Mouse (Mus musculus): Measurements from ENCODE around the gene Scap. TPM values are rescaled to one million over a fixed set of nuclear protein-coding genes. Genes with fewer than 3 reads are reported as not detected.

The Scap gene
- polyA plus RNA-seq (2015; fragmentation: Nextera tagmentation; extraction: Ambion mirVana): 45.5 and 47.5 TPM in 2 replicates

GRCm38 (mm10) chr9:110333135-110333895, at the start of gene Scap:
TSS of gene Scap (plus strand) at chr9:110333288.
- peak within 1 kb of the TSS; percentile 86 for H3K9ac ChIP-seq
- H3K27ac ChIP-seq (replicated peaks): peak within 1 kb of the TSS; percentile 52
- no peaks in the 10 kb centered on the region for H3K27me3 ChIP-seq
- H3K4me3 ChIP-seq: peak within 1 kb of the TSS; percentile 88
- H3K4me1 ChIP-seq (replicated peaks): peaks cover 18% of the 10 kb centered on the region
- WGBS: 1% methylated on average over 67 of the region's 78 CpGs
- H3K4me2 ChIP-seq: peak within 1 kb of the TSS; percentile 92
- no peaks in the 10 kb centered on the region for H3K9me3 ChIP-seq
- no peaks in the 10 kb centered on the region for H3K36me3 ChIP-seq
- peak; percentile 88 for ATAC-seq (ENCODE audit: low read depth)

GRCm38 (mm10) chr9:110284075-110284697, 48.9 kb upstream of the Scap start:
- no peaks in the 10 kb centered on the region for H3K9me3 ChIP-seq
- no peaks in the 10 kb centered on the region for H3K27me3 ChIP-seq
- no peaks in the 10 kb centered on the region for H3K4me1 ChIP-seq (replicated peaks)
- no peak for ATAC-seq (ENCODE audit: low read depth)
- 93% methylated on average over 10 of the region's 10 CpGs for WGBS
- H3K4me2 ChIP-seq: no peak overlapping the region
- H3K4me3 ChIP-seq: no peak overlapping the region
- H3K9ac ChIP-seq: no peak overlapping the region
- H3K36me3 ChIP-seq: no peaks in the 10 kb centered on the region
- no peak overlapping the region for H3K27ac ChIP-seq (replicated peaks)

- Histone ChIP-seq H3K4me1 (replicated peaks) (no peaks in the 10 kb centered on the region), H3K4me3 (no peak overlapping the region), H3K36me3 (no peaks in the 10 kb centered on the region), H3K9ac (no peak overlapping the region), H3K27ac (replicated peaks) (0 out of 2 replicates have a peak overlapping the region, but pooled peaks have one; percentile 13), H3K9me3 (no peaks in the 10 kb centered on the region), H3K4me2 (no peak overlapping the region), H3K27me3 (no peaks in the 10 kb centered on the region)
- 61% methylated on average over 7 of the region's 7 CpGs for WGBS
- no peak for ATAC-seq (ENCODE audit: low read depth)
These were observed 45.7 kb upstream of the Scap start for GRCm38 (mm10) chr9:110287321-110287924.

- Histone ChIP-seq H3K4me1 (replicated peaks) (peaks cover 6% of the 10 kb centered on the region), H3K9me3 (no peaks in the 10 kb centered on the region), H3K27ac (replicated peaks) (no peak overlapping the region; the same call in 1 of the 2 replicates), H3K36me3 (no peaks in the 10 kb centered on the region), H3K9ac (peak overlapping the region; percentile 26; the same call in 1 of the 2 replicates), H3K4me3 (no peak overlapping the region), H3K4me2 (no peak overlapping the region), H3K27me3 (no peaks in the 10 kb centered on the region)
- no peak for ATAC-seq (ENCODE audit: low read depth)
- whole genome bisulfite sequencing: 43% methylated on average over 12 of the region's 12 CpGs
These were observed 39.8 kb upstream of the Scap start for GRCm38 (mm10) chr9:110293254-110293718.

DNA sequence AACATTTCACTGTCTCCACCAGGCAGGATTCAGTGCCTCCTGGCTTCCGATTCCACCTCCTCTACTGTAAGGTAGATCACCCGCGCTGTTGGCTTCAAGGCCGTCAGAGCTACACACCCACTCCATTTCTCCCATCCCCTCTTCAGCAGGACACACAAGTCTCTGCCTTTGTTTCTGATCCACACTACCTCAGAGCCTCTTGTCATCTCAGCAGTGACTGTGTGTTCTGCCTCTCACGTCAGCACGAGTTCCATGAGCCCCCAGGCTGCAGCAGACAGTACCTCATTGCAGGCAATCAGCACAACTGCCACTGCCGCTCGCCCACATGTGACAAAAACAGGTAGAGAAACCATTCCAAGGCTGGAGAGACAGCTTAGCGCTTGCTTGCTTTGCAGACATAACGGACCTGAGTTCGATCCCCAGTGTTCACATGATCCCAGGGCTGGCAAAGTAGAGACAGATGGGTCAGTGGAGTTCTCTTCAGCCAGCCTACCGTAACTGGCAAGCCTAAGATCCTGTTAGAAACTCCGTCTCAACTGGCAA, 39.1 kb upstream of the Scap start:
- Histone ChIP-seq H3K9me3 (no peaks in the 10 kb centered on the region), H3K9ac (no peak overlapping the region), H3K27ac (replicated peaks) (no peak overlapping the region; the same call in 1 of the 2 replicates), H3K4me1 (replicated peaks) (peaks cover 6% of the 10 kb centered on the region), H3K36me3 (no peaks in the 10 kb centered on the region), H3K4me3 (no peak overlapping the region), H3K27me3 (no peaks in the 10 kb centered on the region), H3K4me2 (no peak overlapping the region)
- no peak for ATAC-seq (ENCODE audit: low read depth)
- 89% methylated on average over 13 of the region's 13 CpGs for WGBS

DNA sequence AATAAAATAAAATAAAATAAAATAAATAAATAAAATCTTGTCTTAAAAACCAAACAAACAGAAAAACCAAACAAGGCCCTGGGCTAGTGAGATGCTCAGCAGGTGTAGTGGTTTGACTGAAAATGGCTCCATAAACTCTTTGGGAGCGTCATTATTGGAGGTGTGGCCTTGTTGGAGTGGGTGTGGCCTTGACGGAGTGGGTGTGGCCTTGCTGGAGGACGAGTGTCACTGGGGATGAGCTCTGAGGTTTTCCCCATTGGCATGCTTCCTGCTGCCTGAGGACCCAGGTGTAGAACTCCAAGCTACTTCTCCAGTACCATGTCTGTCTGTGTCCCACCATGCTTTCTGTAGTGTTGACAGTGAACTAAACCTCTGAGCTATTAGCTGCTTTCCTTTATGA, 38.3 kb upstream of the Scap start:
- no peak overlapping the region for H3K27ac ChIP-seq (replicated peaks)
- no peaks in the 10 kb centered on the region for H3K27me3 ChIP-seq
- H3K4me2 ChIP-seq: no peak overlapping the region
- 53% methylated on average over 3 of the region's 3 CpGs for WGBS
- no peaks in the 10 kb centered on the region for H3K36me3 ChIP-seq
- H3K9me3 ChIP-seq: no peaks in the 10 kb centered on the region
- no peak for ATAC-seq (ENCODE audit: low read depth)
- H3K4me3 ChIP-seq: no peak overlapping the region
- H3K9ac ChIP-seq: no peak overlapping the region
- peaks cover 6% of the 10 kb centered on the region for H3K4me1 ChIP-seq (replicated peaks)

DNA sequence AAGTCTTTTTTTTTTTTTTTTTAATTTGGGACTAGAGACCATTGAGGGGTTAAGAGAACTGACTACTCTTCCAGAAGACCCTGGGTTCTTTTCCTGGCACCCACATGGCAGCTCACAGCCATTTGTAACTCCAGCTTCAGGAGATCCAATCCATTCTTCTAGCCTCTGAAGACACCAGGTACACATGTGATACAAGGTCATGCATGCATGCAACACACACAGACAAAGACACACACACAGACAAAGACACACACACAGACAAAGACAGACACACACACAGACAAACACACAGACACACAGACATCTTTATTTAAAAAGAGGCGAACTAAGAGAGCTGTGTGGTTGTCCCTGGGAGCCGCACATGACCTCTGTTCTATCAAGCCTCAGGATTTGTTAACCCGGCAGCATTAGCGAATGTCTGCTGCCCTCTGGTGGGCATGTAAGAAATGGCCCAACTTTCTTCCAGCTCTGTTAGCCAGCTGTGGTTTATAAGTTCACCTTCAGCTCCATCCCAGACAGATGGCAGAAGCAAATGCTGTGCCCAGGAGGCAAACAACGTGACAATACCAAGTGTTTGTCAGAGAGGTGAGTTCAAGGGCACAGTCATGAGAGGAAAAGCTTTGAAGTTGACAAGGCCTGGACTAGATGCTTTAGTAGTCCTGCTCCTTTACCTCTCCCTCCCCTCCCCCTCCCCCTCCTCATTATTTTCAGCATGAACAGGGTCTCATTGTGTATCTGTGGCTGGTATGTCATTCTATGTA, 36.0 kb upstream of the Scap start:
- Histone ChIP-seq H3K36me3 (no peaks in the 10 kb centered on the region), H3K27me3 (no peaks in the 10 kb centered on the region), H3K27ac (replicated peaks) (no peak overlapping the region; the same call in 1 of the 2 replicates), H3K4me2 (no peak overlapping the region), H3K9me3 (no peaks in the 10 kb centered on the region), H3K9ac (no peak overlapping the region), H3K4me1 (replicated peaks) (peaks cover 6% of the 10 kb centered on the region), H3K4me3 (no peak overlapping the region)
- ATAC-seq (ENCODE audit: low read depth): peak; percentile 76; the same call in 1 of the 2 replicates
- 4% methylated on average over 5 of the region's 5 CpGs for WGBS

- H3K27ac ChIP-seq (replicated peaks): peak overlapping the region; percentile 97
- WGBS: 6% methylated on average over 4 of the region's 4 CpGs
- peak overlapping the region; percentile 56 for H3K4me3 ChIP-seq
- peak overlapping the region; percentile 70 for H3K4me2 ChIP-seq
- ATAC-seq (ENCODE audit: low read depth): peak; percentile 44; the same call in 1 of the 2 replicates
- no peaks in the 10 kb centered on the region for H3K9me3 ChIP-seq
- H3K36me3 ChIP-seq: 0 out of 2 replicates have a peak, but pooled peaks cover 2% of the 10 kb centered on the region
- peak overlapping the region; percentile 89 for H3K9ac ChIP-seq
- no peaks in the 10 kb centered on the region for H3K27me3 ChIP-seq
- peaks cover 22% of the 10 kb centered on the region for H3K4me1 ChIP-seq (replicated peaks)
These were observed 28.6 kb upstream of the Scap start for GRCm38 (mm10) chr9:110304516-110304915.

- ATAC-seq (ENCODE audit: low read depth): peak; percentile 99
- H3K9me3 ChIP-seq: no peaks in the 10 kb centered on the region
- H3K9ac ChIP-seq: peak within 1 kb of the TSS; percentile 89
- peak within 1 kb of the TSS; percentile 56 for H3K4me3 ChIP-seq
- peaks cover 22% of the 10 kb centered on the region for H3K4me1 ChIP-seq (replicated peaks)
- H3K27ac ChIP-seq (replicated peaks): peak within 1 kb of the TSS; percentile 97
- WGBS: under 1% methylated on average over 46 of the region's 46 CpGs
- peaks cover 7% of the 10 kb centered on the region for H3K36me3 ChIP-seq
- H3K27me3 ChIP-seq: no peaks in the 10 kb centered on the region
- H3K4me2 ChIP-seq: peak within 1 kb of the TSS; percentile 70
These were observed 28.0 kb upstream of the Scap start, which contains the start of gene Elp6 for GRCm38 (mm10) chr9:110304969-110305651. TSS of gene Elp6 (plus strand) at chr9:110305173.

DNA sequence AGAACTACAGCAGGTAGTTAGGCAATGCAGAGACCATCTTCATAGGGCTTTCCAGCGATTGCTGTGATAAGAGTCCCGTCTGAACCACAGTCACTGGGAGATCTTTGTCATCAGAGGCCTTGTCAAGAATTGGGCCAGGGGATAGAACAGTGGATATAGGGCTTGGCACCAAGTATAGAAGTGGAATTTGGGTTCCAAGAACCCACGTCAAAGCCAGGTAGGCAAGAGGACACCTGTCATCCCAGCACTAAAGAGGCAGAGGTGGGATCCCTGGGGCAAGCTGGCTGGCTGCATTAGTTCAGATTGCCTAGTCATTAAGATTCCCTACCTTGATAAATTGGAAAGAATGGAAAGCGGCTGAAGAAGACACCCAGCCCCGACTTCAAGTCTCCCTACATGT, 26.7 kb upstream of the Scap start:
- WGBS: 94% methylated on average over 5 of the region's 5 CpGs
- peak overlapping the region; percentile 89 for H3K9ac ChIP-seq

DNA sequence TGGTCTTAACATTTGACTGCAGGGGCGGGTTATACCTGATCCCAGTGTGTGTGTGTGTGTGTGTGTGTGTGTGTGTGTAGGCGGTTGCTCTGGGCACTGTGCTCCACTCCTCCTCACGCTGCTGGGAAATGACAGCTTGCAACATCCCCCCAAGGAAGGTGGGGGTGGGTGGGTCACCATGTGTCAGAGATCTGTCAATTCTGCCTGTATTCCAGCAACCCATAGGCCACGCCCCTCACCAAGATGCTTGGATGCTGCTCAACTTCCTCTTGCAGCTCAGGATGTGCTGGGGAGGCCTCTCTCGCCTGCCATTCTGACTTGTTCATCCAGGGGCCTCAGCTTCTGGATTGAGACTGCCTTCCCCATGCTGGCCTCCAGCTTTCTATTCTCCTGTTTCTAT, 18.4 kb upstream of the Scap start:
- WGBS: 91% methylated on average over 5 of the region's 5 CpGs

More for the DNA sequence above, 26.7 kb upstream of the Scap start:
- H3K4me3 ChIP-seq: peak overlapping the region; percentile 56; the same call in 1 of the 2 replicates
- no peak for ATAC-seq (ENCODE audit: low read depth)
- H3K36me3 ChIP-seq: peaks cover 19% of the 10 kb centered on the region
- no peaks in the 10 kb centered on the region for H3K27me3 ChIP-seq
- H3K4me2 ChIP-seq: peak overlapping the region; percentile 70
- H3K4me1 ChIP-seq (replicated peaks): peaks cover 22% of the 10 kb centered on the region
- H3K9me3 ChIP-seq: no peaks in the 10 kb centered on the region
- H3K27ac ChIP-seq (replicated peaks): no peak overlapping the region

More for the DNA sequence above, 18.4 kb upstream of the Scap start:
- Histone ChIP-seq H3K27ac (replicated peaks) (no peak overlapping the region), H3K4me2 (no peak overlapping the region), H3K4me3 (no peak overlapping the region), H3K9ac (no peak overlapping the region), H3K36me3 (peaks cover 92% of the 10 kb centered on the region), H3K4me1 (replicated peaks) (no peaks in the 10 kb centered on the region), H3K9me3 (no peaks in the 10 kb centered on the region), H3K27me3 (no peaks in the 10 kb centered on the region)
- no peak for ATAC-seq (ENCODE audit: low read depth)

All from neural tube, embryonic 13.5 days (tissue).